Mouse (Mus musculus) gonadal fat pad, adult 2 months (tissue): Measurements from ENCODE around the gene Emc6. TPM values are rescaled to one million over a fixed set of nuclear protein-coding genes. Genes with fewer than 3 reads are reported as not detected.

Experiments used
- DNase-seq: peaks from one replicate; pipeline ENCODE4 v3.0.0-alpha.2; 2012; ENCODE audit warnings: low read depth
- polyA plus RNA-seq: library from polyadenylated mRNA; depleted of rRNA; stranded (reverse); fragments of >200 nt; gene quantifications from 2 replicates; pipeline ENCODE4 v1.2.3, GENCODE M21; 2012; rRNA removed

The Emc6 gene
- polyA plus RNA-seq, 1 experiment, result 63.7 TPM

DNA sequence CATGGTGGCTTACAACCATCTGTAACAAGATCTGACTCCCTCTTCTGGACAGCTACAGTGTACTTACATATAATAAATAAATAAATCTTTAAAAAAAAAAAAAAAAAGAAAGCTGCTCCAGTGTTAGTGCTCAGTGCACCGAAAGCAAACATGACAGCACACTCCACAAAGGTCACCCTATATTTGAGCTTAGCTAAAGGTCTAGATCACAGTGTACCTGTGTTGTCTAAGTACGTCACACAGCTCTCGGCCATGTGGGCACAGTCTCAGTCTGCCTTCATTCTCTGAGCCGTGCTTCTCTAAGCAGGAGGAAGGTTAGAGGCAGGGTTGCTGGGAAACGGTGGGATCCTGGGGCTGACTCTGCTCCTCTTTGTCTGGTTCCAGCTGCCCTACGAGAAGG lies 50.3 kb downstream of the Emc6 start:
- DNase-seq, result no peak

Other genes starting within 250 kb of the Emc6 start
- gene Atp2a3, start 215.9 kb downstream of the Emc6 start, polyA plus RNA-seq, result 22.5 and 46.2 TPM in 2 replicates
- 18.8 and 30.3 TPM in 2 replicates for gene P2rx1, start 177.9 kb downstream of the Emc6 start, polyA plus RNA-seq
- 6.5 and 6.8 TPM in 2 replicates for gene Camkk1, start 158.0 kb downstream of the Emc6 start, polyA plus RNA-seq
- gene Ncbp3, start 129.3 kb downstream of the Emc6 start, polyA plus RNA-seq, result 2.4 and 2.9 TPM in 2 replicates
- 4.4 and 5.6 TPM in 2 replicates for gene Itgae, start 86.5 kb downstream of the Emc6 start, polyA plus RNA-seq
- gene Haspin, start 38.7 kb downstream of the Emc6 start, polyA plus RNA-seq, result 0.66 and 1.3 TPM in 2 replicates
- 1.8 TPM in 2 replicates for gene P2rx5, start 16.6 kb downstream of the Emc6 start, polyA plus RNA-seq
- 75.6 and 105 TPM in 2 replicates for gene Tax1bp3, start within 50 bp of the Emc6 start, polyA plus RNA-seq
- gene Ctns, start 22.0 kb upstream of the Emc6 start, polyA plus RNA-seq, result 21.1 and 21.7 TPM in 2 replicates
- gene Shpk, start 22.4 kb upstream of the Emc6 start, polyA plus RNA-seq, result 11.5 and 11.8 TPM in 2 replicates
- 3.6 and 4.5 TPM in 2 replicates for gene Trpv1, start 57.3 kb upstream of the Emc6 start, polyA plus RNA-seq
- gene Trpv3, start 90.4 kb upstream of the Emc6 start, polyA plus RNA-seq, result 0.18 and 0.25 TPM in 2 replicates
- 8.6 and 12.7 TPM in 2 replicates for gene Aspa, start 152.6 kb upstream of the Emc6 start, polyA plus RNA-seq
- gene Gm49340, start 152.7 kb upstream of the Emc6 start, polyA plus RNA-seq, result 0.04 TPM in 1 of 2 replicates, not detected in the other
- 0.19 and 0.22 TPM in 2 replicates for gene Spata22, start 152.7 kb upstream of the Emc6 start, polyA plus RNA-seq
- gene Olfr20, start 173.7 kb upstream of the Emc6 start, polyA plus RNA-seq, result 0.23 and 0.34 TPM in 2 replicates
- gene Olfr376, start 194.2 kb upstream of the Emc6 start, polyA plus RNA-seq, result not detected in 2 replicates
- not detected in 2 replicates for gene Olfr1, start 222.6 kb upstream of the Emc6 start, polyA plus RNA-seq